Mouse (Mus musculus) bone marrow macrophage, adult 2 months (primary cell): Measurements from ENCODE around the gene Pin1.
"Not testable (repeated sequence)": the region's sequence is repeated elsewhere in the genome, so short reads cannot be mapped to it uniquely, and the experiment has no call there.

ENCODE experiments used
- CTCF ChIP-seq: IDR thresholded peaks from 2 replicates; pipeline ENCODE4 v1.5.1; 2012; ENCODE audit warnings: low read depth, mild to moderate bottlenecking, low read length, moderate library complexity
- POLR2A ChIP-seq: IDR thresholded peaks from 2 replicates; pipeline ENCODE4 v1.6.1; 2012; ENCODE audit warnings: mild to moderate bottlenecking, low read depth, low read length, borderline replicate concordance

- TF ChIP-seq CTCF, POLR2A: not testable (repeated sequence)
These were observed 16.2 kb upstream of the Pin1 start for GRCm38 (mm10) chr9:20635676-20636075.
